Mouse (Mus musculus): Measurements from ENCODE around the gene Lpxn. TPM values are rescaled to one million over a fixed set of nuclear protein-coding genes. Genes with fewer than 3 reads are reported as not detected.

Lpxn gene
- total RNA-seq (2022), result 1 to 10 TPM; 2.1 to 5.8 (median 3.9) TPM

DNA sequence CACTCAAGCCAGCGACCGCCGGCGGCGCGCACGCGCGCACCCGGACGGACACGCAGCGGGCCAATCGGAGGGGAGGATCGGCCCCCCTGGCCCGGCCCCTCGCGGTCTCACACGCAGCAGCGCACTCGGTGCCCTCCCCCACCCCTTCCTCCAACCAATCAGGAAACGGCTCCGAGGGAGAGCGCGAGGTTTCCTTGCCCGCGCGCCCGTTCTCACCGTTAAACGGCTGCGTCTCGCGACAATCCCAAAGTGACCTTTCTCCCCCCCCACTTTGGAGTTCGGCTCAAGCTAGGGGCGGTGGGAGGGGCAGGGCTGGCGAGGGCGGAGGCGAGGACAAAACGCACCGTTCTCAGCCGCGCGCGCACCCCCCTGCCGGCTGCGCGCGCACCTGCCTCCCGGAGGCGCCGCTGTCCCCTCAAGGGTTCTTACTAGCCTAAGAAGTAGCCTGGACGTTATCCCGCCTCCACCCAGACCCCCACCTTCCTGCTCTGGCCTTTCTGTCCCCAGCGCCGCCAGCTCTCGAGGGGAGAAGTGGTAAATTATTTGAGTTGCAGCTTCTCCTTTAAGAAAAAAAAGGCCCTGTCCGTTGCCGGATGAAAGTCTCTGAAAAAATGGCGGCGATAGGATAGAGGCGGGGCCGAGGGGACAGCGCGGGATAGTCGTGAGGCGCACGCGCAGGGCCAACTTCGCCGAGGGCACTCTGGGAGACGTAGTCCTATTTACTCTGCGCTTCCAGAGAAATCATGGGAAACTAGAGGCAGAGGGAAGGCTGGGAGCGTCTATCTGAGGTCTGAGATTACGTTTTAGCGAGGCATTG is at the start of gene Lpxn, which contains the start of gene Zfp91:
Gene Lpxn (plus strand): TSS at position 683 of the 817 bp plus-strand sequence.
Gene Zfp91 (minus strand): TSS at position 616 of the 817 bp plus-strand sequence.
- peak; percentile 97 for DNase-seq

DNA sequence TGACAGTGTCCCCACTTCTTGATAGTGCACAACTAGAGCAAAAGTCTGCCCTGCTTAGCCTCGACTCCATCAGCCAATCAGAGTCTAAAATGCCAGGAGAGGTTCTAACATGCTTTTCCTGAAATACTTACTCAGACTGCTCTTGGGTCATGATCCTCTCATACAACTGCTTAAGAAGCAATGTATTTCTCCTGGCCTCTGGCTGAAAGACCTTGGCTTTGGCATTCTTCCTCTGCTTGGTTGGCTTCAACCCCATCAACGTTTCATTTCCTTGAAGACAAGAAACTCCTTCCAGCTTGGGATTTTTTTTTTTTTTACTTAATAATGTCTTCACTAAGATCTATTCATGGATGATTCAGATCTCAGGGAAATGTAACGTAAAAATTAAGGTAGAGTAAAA is 39.7 kb upstream of the Lpxn start:
- DNase-seq, result no peak

DNA sequence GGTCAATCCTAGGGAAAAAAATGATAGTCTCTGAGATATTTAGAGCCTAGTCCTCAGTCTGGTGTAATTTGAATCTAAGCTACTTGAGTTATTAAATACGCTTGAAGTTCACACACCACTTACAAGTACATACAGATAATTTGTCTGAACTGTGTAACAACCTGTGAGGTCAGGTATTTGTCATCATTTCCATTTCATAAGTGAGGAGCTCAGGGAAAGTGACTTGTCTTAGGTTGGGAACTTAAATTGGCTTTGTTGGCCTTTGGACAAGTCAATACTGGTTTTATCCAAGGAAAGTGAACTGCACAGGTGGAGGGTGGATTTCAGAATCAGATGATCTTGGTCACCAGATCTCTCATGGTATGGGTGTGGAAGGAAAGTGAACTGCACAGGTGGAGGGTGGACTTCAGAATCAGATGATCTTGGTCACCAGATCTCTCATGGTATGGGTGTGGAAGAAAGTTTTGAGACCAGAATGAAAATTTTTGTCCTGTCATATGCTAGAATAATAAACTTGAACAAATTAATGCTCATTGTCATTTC is 37.0 kb upstream of the Lpxn start:
- no peak for DNase-seq

DNA sequence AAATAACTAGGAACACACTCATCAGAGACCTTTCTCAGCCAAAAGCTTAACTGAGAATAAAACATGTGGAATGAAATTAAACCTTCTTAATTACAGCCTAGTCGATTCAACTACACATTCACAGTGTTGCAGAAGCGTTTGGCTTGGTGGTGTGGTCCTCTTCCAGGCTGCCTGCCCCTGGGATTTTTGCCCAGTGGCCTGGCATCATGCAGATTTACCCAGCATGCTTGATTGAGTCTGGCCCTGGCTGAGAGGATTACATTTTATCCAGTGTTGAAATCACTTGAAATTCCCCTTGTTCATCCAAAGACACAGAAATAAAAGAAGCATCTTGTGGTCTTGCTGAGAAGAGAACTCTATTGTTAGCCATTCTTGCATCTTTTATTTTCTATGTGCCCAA is 36.3 kb upstream of the Lpxn start:
- peak; percentile 41 for DNase-seq

DNA sequence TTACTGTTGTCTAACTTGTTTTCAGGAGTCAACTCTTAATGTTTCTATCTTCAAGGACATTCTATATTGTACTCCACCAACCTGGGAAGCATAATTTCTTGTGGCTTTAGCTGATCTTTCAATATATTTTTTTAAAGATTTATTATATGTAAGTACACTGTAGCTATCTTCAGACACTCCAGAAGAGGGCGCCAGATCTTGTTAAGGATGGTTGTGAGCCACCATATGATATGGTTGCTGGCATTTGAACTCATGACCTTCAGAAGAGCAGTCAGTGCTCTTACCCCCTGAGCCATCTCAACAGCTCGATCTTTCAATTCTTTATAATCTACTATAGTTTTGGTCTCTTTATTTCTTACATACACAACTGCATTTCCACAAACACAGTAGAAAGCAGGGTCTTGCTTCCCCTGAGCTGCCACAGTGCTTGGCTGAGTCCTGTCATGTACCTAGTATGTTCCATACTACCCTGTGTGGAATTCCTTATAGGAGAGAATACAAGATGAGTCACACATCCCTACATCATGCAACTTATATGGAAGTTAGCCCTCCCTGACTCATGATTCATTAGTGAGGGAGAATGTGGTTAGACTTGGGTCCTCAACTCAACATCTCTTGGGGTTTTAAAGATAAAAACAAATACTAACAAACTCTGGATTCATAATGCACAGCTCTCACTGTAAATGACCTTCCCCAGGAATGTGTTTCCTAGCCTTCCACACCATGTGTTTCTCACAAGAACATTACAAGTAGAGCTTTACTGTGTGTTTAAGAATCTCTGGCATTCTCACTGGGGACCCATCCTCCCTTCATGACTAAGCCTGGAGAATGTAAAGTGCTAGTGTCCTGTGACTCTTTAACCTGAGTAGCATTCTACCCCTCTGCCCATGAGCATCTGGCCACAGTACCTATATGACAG is 33.5 kb upstream of the Lpxn start:
- DNase-seq, result no peak

DNA sequence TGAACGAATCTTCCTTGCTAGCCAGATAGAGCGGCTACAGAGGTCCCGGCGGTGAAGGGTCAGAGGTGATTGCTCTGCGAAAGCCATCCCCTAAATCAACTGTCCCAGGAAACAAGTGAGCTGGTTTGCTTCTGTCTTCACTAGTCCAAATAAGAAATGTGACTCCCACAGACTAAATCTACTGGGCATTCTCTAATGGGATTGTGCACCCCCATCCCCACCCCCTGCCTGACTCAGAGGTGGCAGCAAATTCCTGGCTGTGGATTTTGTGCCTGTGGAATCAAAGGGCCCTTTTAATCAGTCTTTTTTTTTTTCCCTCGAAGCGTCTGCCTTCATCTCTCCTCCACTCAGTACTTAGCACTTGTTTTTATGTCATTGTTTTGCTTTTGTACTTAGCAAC is 30.7 kb upstream of the Lpxn start, which contains the start of gene Cntf:
Gene Cntf (minus strand): TSS at position 325 of the 400 bp plus-strand sequence.
- DNase-seq, result no peak

DNA sequence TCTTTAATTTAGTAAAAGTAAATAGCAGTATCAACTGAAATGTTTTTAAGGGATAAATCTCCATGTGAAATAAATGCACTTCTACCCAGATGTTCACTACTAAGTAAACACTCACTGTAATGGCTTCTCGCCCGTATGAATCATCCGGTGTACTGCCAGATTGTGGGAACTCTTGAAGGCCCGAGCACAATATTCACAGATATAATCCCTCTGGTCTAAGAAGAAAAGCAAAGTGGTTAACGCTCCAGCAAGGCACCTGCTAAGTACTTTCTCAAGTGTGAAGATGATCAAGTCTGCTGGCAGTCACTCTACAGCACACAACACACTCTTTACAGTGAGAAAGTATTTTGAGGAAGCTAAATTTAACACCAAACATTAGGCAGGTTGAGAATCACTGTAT is 25.1 kb upstream of the Lpxn start:
- DNase-seq, result no peak

DNA sequence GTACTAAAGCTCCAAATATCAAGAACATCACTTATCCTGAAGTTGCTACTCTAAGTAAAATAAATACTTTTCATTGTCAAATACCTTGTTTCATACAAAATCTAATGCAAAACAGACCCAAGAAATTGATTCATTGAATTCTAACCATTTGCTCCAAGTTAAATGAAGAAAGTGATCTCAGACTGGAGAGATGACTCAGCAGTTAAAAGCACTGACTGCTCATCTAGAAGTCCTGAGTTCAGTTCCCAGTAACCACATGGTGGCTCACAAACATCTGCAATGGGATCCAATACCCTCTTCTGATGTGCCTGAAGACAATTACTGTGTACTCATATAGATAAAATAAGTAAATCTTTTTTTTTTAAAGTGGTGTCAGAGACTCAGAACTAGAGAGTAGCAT is 15.6 kb upstream of the Lpxn start:
- no peak for DNase-seq

DNA sequence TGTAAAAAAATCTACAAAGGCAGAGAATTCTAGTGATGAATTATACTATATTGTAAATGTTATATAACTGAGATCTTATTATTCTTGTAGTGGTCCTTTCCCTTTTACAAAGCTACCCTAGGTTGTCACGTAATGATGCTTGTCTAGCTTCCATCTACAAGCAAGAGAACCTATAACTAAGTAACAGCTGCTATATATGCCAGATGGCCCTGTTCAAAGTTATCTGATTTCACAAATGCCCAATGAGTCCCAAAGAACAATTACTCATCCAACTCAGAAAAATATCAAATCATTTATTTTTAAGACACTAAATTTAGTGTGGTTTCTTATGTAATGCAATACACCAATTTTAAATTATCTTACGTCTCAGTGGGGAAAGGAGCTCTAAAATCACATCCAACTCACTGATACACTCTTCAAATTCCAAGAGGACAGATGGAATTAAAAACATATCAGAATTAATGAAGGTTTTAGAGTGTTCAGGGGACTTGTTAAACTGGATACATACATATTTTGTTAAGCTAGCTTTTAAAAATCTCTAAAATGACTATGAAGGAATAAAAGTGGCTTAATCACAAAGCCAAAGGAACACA is 9.1 kb upstream of the Lpxn start:
- no peak for DNase-seq

DNA sequence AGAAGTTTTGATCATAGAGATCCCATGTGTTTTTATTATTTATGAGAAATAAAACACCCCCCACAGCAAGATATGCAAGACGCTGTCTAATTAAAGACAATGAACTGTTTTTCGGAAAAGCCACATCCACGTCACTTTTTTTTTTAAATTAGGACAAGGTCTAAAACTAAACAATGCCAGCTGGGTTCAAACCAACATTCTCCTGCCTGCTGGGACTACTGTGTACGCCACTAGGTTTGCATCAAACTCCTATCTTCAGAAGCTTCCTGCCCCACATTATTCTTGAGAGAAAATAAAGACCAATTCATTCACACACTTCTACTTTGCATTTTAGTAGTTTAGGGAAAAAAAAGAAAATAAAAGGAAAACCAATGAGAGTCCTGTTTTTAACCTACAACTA is 8.3 kb upstream of the Lpxn start:
- DNase-seq, result no peak

DNA sequence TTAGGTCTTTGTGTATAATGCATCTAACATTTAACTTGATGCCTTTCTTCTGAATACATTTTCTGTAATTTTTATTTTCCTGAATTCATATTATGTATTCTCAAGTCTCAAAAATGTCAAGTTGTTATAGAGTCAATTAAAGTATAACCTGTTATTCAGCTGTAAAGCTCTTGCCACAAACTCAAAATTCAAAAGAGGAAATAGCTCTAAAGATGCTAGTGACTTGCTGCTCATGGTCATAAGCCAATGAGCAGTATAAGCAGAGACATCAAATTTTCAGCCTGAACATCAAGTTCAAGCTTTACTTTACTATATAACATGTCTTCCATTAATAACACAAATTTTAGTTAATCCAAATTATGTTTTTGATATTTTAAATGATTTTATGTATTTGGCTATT is 3.6 kb upstream of the Lpxn start:
- DNase-seq, result no peak

DNA sequence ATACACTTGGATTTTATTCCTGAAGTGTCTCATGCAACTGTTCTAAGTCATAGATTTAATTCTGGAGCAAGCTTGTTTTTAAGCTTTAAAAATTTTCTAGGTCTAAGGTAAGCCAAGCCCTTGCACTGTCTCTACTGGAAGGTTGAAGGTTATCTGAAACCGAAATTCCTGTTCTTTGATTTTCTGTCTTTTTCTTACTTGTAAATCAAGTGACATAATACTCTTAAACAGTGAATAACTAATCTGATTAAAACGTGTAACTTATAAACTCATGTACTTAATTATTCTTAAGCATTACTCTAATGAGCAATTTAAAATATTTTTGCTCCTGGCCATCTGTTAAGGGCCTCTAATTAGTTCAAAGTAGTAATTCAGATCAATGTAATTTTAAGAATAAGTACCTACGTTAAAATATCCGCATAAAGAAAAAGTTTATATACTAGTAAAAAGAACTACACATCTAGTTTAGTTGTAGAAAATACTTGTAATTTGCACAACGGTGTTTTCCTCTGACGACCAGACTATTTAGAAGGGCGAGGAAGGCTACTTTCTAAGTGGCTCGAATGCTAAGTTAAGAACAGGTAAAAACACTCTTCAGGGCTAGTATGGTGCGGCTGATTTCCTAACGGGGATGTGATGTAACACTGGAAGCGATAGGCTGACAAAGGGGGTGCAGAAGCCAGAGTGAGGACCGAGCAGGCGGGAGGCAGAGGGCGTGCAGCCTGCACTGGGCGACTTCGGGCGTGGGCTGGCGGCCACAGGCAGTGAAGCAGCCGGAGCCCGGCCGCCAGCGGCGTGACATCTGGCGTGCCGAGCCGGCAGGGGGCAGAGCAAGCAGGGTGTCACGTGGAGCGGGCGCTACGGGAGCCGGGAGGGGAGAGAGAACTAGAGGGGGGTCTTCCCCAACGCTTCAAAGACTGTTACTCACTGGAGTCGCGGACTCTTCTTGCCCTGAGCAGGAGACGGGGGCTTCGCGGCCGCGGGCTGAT is 1.6 kb upstream of the Lpxn start:
- peak; percentile 93 for DNase-seq

DNA sequence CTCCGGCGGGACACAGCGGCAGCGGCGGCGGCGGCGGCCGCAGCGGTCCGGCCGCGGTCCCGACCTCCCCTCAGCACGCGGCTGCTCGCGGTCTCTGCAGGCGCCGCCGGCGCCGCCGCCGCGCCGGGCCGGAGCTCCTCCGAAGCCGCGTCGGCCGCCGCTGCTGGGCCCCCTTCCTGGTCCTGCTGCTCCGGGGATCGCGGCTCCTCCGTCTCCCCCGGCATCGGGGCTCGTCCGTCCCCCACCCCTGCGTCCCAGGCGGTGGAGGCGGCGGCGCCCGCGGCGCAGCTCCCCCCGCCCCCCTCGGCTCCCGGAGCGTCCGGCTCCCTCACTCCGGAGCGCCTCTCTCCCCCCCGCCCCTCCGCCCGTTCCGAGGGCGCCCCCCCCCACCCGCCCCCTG is 883 bp upstream of the Lpxn start:
- DNase-seq, result no peak

DNA sequence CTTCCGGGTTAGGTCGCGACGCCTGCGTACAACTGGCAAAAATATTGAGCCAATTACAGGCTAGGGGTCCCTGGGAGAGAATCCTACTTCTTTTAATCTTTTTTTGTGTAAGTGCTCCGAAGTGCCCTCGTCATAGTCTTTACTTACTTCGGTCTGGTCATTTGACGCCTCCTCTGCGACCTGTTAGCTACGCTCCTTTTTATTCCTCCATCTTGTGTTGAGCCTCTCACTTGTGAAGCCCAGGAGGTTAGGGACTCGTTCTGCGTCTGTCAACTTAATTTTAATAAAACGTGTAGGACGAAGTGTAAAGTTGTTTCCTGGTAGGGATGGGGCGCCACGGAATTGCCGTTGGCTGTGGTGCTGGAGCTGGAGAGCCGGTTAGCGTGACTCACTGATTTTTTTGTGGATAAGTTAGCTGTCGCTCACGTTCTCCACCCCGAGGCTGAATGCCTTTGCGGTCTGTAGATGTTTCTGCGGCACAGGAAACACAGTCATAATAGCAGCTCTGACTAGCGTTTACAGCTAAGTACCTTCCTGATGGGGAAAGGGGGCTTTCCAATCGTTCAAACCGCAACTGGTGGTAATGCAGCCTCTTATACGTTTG is 437 bp downstream of the Lpxn start:
- peak; percentile 62 for DNase-seq

DNA sequence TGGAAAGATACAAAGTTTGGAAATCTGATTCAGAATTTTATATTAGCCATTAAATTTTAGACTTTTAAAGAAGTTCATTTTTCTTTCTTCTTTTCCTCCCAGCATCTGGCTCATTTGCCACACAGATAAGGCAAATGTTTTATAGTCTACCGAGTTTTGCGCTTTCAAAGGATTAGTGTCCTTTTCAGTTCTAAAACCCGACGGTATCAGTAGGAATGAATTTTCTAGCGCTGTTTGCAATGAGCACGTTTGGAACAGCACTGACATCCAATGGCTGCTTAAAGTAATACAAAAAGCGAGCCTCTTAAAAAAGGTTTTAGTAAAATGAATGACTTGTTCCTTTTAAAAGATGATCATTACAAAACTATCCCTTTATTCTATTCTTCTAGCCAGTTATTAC is 1.1 kb downstream of the Lpxn start:
- DNase-seq, result no peak

DNA sequence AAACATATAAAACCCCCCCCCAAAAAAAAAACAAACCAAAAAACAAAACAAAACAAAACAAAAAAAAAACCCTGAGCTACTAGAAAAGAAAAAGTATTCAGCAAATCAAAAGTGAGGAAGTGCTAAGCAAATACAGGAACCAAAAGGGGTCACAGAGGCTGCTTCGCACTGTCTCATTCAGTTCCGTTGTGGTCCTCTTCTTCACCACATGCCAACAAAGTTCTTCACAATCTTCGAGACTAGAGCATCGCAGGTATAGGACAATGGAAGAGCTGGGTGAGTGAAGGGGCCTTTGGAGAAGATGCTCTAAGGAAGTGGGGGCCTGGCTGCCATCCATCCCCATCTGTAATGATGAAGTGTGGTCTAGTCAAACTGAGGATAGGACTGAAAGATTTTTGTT is 2.4 kb downstream of the Lpxn start:
- no peak for DNase-seq

DNA sequence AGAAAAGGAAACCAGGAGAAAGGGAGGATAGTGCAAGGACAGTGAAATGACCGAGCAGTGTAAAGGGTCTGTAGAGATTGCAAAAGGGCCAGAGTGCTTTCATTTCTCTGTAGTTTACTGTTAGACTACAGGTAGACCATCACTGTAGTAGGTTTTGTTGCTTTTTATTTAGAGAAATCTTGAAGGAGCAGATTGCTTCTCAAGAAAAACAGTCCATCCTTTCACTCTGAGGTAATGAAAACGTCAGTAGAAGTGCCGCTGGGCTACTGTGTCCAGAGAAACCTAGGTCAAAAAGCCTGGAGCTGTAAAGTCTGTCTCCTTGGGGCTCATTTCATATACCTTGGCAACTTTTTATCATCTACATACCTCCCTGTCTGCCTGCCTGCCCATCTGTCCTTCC is 3.1 kb downstream of the Lpxn start:
- DNase-seq, result no peak

DNA sequence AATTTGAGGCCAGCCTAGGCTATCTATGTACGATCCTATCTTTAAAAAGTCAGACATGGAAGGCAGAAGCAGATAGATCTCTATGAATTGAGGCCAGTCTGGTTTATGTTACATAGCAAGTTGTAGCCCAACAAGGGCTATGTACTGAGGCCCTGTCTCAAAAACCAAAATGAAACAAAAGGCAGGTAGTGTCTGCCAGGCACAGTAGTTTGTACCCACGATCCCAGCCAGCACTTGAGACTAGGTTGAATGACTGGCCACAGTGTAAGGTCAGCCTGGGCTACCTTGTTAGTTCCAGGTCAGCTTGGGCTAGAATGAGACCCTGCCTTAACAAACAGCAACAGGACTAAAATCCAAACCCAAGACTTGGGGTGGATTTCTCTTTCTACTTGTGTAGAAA is 4.6 kb downstream of the Lpxn start:
- DNase-seq, result no peak

DNA sequence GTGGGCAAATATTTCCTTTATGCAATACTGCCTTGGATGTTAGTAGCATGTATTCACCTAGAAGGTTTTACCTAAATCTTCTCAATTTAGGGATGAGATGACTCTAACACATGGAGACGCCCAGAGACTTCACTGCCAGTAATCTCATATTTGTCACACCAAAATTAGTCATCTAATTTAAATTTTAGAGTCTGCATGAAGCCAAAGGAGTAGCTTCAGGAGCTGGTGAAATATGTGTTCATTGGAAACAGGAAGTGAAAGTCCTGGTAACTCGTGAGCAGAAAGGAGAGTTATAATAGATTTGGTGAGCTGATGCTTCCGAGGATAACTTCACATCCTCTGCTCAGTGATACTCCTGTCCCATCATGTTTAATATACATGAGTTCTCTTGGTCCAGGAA is 5.1 kb downstream of the Lpxn start:
- DNase-seq, result no peak

DNA sequence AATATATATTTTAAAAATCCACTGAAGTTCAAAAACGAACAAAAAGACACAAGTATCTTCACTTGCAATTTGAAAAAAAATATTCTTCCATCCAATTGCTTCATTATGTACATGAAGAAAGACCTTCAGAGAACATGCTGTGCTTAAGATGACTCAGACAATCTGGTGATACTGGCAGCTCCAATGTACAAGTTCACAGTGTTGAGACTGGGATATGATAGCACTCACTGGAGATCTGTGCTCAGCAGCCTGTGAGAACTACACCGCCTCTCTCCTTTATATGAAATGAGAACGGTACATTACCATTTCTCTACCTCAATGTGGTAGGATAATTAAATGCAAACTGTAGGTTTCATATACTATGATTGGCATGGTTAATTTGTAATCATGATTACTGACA is 6.8 kb downstream of the Lpxn start:
- no peak for DNase-seq

DNA sequence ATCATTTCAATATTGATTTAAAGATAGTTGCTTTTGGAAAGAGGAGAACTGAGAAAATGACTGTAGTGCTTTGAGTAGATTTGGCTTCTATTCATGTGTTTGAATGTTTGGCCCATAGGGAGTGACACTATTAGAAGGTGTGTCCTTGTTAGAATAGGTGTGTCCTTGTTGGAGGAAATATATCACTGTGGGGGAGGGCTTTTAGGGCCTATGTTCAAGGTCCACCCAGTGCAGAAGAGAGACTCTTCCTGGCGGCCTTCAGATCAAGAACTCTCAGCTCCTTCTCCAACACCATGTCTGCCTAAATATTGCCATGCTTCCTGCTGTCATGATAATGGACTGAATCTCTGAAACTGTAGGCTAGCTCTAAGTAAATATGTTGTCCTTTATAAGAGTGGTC is 8.2 kb downstream of the Lpxn start:
- DNase-seq, result no peak
